Mouse (Mus musculus) hindbrain, embryonic 14.5 days (tissue): ENCODE measurements around the gene Aldh3a1. TPM values are rescaled to one million over a fixed set of nuclear protein-coding genes. Genes with fewer than 3 reads are reported as not detected.

Source experiments
- ATAC-seq: fragments of 200-750 bp; cut with Nextera tagmentation; 2 replicates; pipeline ENCODE4 v1.8.0; 2017; ENCODE audit warnings: moderate number of reproducible peaks, mild to moderate bottlenecking, moderate TSS enrichment, moderate library complexity; ENCODE audit not compliant: low FRiP score
- DNase-seq: peaks from one replicate; pipeline ENCODE4 v3.0.0-alpha.2; 2015; ENCODE audit warnings: low spot score
- H3K27ac ChIP-seq: fragments of 300-500 bp; sonication (generic); 2 replicates; pipeline ENCODE4 v1.5.1; 2014; ENCODE audit warnings: mild to moderate bottlenecking, moderate library complexity
- H3K27me3 ChIP-seq: fragments of 300-500 bp; sonication (generic); 2 replicates; pipeline ENCODE4 v1.6.1; 2014; ENCODE audit warnings: mild to moderate bottlenecking, low read length, mixed read lengths; ENCODE audit not compliant: control insufficient read depth, insufficient read depth
- H3K36me3 ChIP-seq: fragments of 300-500 bp; sonication (generic); replicated peaks from 2 replicates; pipeline ENCODE4 v1.6.1; 2014; ENCODE audit not compliant: control insufficient read depth, insufficient read depth
- H3K4me1 ChIP-seq: fragments of 300-500 bp; sonication (generic); replicated peaks from 2 replicates; pipeline ENCODE4 v1.6.1; 2014; ENCODE audit warnings: antibody characterized with exemption, low read length, mixed read lengths; ENCODE audit not compliant: control insufficient read depth, insufficient read depth
- H3K4me2 ChIP-seq: fragments of 300-500 bp; sonication (generic); replicated peaks from 2 replicates; pipeline ENCODE4 v1.6.1; 2014; ENCODE audit warnings: mild to moderate bottlenecking, moderate library complexity
- H3K4me3 ChIP-seq: fragments of 300-500 bp; sonication (generic); replicated peaks from 2 replicates; pipeline ENCODE4 v1.5.1; 2014; ENCODE audit warnings: mild to moderate bottlenecking, low read length
- H3K9ac ChIP-seq: fragments of 300-500 bp; sonication (generic); 2 replicates; pipeline ENCODE4 v1.6.1; 2014
- H3K9me3 ChIP-seq: fragments of 300-500 bp; sonication (generic); 2 replicates; pipeline ENCODE4 v1.6.1; 2016; ENCODE audit warnings: low read length; ENCODE audit not compliant: control insufficient read depth
- WGBS: fragments of 180-500 bp; shearing (Covaris S2); extraction: QIAGEN DNeasy Blood & Tissue Kit; methylation state at CpG from one replicate; pipeline ENCODE4 v1.1.7; 2014; 5-methylcytosine and 5-hydroxymethylcytosine counted together
- polyA plus RNA-seq: library from polyadenylated mRNA; unstranded; fragments of >200 nt; fragmentation: Nextera tagmentation; extraction: Ambion mirVana; gene quantifications from 2 replicates; pipeline ENCODE4 v1.2.1, GENCODE M21; 2014

Gene Aldh3a1
- polyA plus RNA-seq, 1 experiment from 2014 or later = not detected

DNA sequence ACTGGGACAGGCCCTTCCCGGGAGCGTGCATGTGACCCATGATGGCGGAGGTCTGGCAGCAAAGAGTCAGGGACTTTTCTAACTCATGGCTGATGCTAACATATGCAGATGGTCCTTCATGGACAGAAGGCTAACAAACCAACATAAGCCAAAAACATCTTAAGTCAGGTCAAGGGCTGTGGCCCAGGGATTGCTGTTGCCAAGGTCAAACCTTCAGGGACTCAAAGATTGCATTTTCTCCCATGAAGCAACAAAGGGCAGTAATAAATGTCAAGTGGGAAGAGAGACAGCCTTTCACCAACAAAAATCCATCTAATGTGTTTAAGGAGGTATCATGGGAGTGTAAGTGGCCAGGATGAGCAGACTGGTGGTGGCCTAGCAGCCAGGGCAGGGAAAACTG, 1.2 kb upstream of the Aldh3a1 start:
- Histone ChIP-seq H3K27me3 (no peaks in the 10 kb centered on the region), H3K27ac (no peak overlapping the region), H3K4me3 (no peak overlapping the region), H3K36me3 (no peaks in the 10 kb centered on the region), H3K4me1 (no peaks in the 10 kb centered on the region), H3K9ac (no peak overlapping the region), H3K9me3 (no peaks in the 10 kb centered on the region), H3K4me2 (no peak overlapping the region)
- ATAC-seq = no peak
- WGBS = 98% methylated on average over 3 of the region's 3 CpGs
- no peak for DNase-seq

- 85% methylated on average over 10 of the region's 10 CpGs for WGBS
- no peaks in the 10 kb centered on the region for H3K9me3 ChIP-seq
- DNase-seq (no peak), ATAC-seq (no peak)
- H3K4me2 ChIP-seq = no peak overlapping the region
- H3K9ac ChIP-seq = no peak overlapping the region
- H3K27me3 ChIP-seq = no peaks in the 10 kb centered on the region
- H3K4me1 ChIP-seq = no peaks in the 10 kb centered on the region
- H3K36me3 ChIP-seq = no peaks in the 10 kb centered on the region
- no peak overlapping the region for H3K27ac ChIP-seq
- H3K4me3 ChIP-seq = no peak overlapping the region
Observed at GRCm38 (mm10) chr11:61208316-61208715, 979 bp downstream of the Aldh3a1 start.

- no peak overlapping the region for H3K4me2 ChIP-seq
- no peaks in the 10 kb centered on the region for H3K4me1 ChIP-seq
- H3K4me3 ChIP-seq = no peak overlapping the region
- no peaks in the 10 kb centered on the region for H3K36me3 ChIP-seq
- no peak overlapping the region for H3K27ac ChIP-seq
- WGBS = 41% methylated on average over 20 of the region's 20 CpGs
- no peak for DNase-seq
- no peaks in the 10 kb centered on the region for H3K27me3 ChIP-seq
- H3K9ac ChIP-seq = no peak overlapping the region
- no peak for ATAC-seq
- H3K9me3 ChIP-seq = no peaks in the 10 kb centered on the region
Observed at GRCm38 (mm10) chr11:61212102-61212501, 4.8 kb downstream of the Aldh3a1 start.

DNA sequence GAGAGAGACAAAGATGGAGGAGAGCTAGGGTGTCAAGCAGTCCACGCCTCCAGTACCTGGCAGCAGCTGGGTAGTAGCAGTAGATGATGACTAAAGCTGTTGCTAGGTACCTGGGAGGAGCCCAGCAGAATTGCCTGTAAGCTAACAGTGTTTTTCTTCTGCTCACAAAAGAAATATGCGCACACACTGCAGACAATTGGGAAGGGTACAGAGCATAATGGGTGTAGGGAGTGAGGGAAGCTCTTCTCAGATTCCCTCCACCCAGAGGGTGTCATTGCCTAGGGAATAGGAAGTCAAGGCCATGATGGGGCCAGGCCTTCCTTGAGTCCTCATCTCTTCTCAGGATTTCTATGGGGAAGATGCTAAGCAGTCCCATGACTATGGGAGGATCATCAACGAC, 8.6 kb downstream of the Aldh3a1 start:
- Histone ChIP-seq H3K9me3 (no peaks in the 10 kb centered on the region), H3K4me2 (no peak overlapping the region), H3K27ac (no peak overlapping the region), H3K4me1 (no peaks in the 10 kb centered on the region), H3K36me3 (no peaks in the 10 kb centered on the region), H3K9ac (no peak overlapping the region), H3K4me3 (no peak overlapping the region), H3K27me3 (no peaks in the 10 kb centered on the region)
- no peak for DNase-seq
- no peak for ATAC-seq
- WGBS = 86% methylated on average over 3 of the region's 3 CpGs

- H3K9me3 ChIP-seq = no peaks in the 10 kb centered on the region
- no peaks in the 10 kb centered on the region for H3K27me3 ChIP-seq
- WGBS = 74% methylated on average over 9 of the region's 9 CpGs
- no peak for ATAC-seq
- H3K4me2 ChIP-seq = no peak overlapping the region
- no peak overlapping the region for H3K9ac ChIP-seq
- DNase-seq = no peak
- H3K27ac ChIP-seq = no peak overlapping the region
- no peak overlapping the region for H3K4me3 ChIP-seq
- H3K36me3 ChIP-seq = no peaks in the 10 kb centered on the region
- no peaks in the 10 kb centered on the region for H3K4me1 ChIP-seq
Observed at GRCm38 (mm10) chr11:61220156-61220881, 13.0 kb downstream of the Aldh3a1 start.

GRCm38 (mm10) chr11:61222007-61222406, 14.7 kb downstream of the Aldh3a1 start:
- WGBS = 72% methylated on average over 1 of the region's 1 CpGs
- no peaks in the 10 kb centered on the region for H3K36me3 ChIP-seq
- no peaks in the 10 kb centered on the region for H3K4me1 ChIP-seq
- H3K4me2 ChIP-seq = no peak overlapping the region
- H3K27ac ChIP-seq = no peak overlapping the region
- ATAC-seq = no peak
- no peak for DNase-seq
- H3K27me3 ChIP-seq = no peaks in the 10 kb centered on the region
- no peak overlapping the region for H3K9ac ChIP-seq
- no peak overlapping the region for H3K4me3 ChIP-seq
- H3K9me3 ChIP-seq = no peaks in the 10 kb centered on the region

DNA sequence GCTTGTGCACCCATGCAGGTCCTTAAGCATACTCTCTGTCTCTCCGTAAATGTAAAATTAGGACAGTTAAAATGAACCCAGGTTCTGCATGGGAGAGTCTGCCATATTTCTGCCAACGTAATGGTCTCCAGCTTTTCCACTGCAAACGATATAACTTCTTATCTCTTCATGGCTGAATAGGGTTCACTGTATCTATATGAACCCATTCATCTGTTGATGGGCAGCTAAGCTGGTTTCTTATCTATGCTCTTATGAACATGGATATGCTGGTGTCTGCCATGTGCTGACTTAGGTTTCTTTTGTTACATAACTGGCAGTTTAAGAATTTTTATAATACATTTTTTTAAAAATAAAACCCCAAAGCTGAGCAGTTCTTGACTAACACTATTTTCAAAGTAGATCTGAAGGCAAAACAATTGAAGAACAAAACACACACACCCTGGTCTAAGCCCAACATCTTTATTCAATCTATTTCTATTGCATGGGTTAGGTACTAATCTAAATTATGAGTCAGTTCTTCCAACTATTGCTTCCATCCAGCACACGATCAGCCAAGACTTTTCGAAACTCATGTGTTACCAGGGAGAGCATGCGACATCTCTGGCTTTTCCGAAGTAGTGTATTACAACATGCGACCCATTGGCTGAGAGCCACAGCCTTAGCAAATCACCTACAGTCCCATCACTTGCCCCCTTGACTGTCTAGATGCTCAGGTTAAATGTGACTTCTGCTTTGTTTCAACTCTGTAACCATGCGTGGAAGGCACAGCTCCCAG, 15.8 kb downstream of the Aldh3a1 start:
- no peak overlapping the region for H3K27ac ChIP-seq
- no peak overlapping the region for H3K4me2 ChIP-seq
- no peaks in the 10 kb centered on the region for H3K4me1 ChIP-seq
- no peak overlapping the region for H3K9ac ChIP-seq
- no peak overlapping the region for H3K4me3 ChIP-seq
- no peaks in the 10 kb centered on the region for H3K9me3 ChIP-seq
- WGBS = 94% methylated on average over 9 of the region's 9 CpGs
- H3K36me3 ChIP-seq = no peaks in the 10 kb centered on the region
- no peaks in the 10 kb centered on the region for H3K27me3 ChIP-seq
- no peak for DNase-seq
- no peak for ATAC-seq

DNA sequence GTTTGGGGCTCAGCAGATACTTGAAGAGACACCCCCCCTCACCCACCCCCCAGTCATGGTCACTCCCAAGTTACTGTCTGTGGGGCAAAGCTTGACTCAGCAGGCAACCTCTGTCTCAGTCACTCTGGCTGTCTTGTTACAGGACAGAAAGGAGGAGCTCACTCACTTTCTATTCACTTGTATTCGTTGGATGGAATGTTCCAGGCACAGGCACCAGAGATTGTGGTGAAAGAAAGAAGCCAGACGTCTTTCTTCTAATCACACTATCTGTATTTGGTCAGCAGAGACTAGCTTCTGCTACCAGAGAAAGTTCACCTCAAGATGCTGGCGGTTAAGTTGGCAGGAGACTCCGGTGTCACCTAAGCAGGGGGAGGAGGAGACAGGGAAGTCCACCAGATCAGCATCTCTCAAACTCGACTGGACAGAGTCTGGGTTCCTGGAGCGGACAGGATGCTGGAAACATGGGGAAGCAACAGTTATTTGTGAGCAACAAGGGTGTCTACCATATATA, 17.0 kb downstream of the Aldh3a1 start:
- Histone ChIP-seq H3K27me3 (no peaks in the 10 kb centered on the region), H3K27ac (no peak overlapping the region), H3K9ac (no peak overlapping the region), H3K4me1 (no peaks in the 10 kb centered on the region), H3K9me3 (no peaks in the 10 kb centered on the region), H3K4me3 (no peak overlapping the region), H3K36me3 (no peaks in the 10 kb centered on the region), H3K4me2 (no peak overlapping the region)
- DNase-seq (no peak), ATAC-seq (no peak)
- 87% methylated on average over 6 of the region's 6 CpGs for WGBS

DNA sequence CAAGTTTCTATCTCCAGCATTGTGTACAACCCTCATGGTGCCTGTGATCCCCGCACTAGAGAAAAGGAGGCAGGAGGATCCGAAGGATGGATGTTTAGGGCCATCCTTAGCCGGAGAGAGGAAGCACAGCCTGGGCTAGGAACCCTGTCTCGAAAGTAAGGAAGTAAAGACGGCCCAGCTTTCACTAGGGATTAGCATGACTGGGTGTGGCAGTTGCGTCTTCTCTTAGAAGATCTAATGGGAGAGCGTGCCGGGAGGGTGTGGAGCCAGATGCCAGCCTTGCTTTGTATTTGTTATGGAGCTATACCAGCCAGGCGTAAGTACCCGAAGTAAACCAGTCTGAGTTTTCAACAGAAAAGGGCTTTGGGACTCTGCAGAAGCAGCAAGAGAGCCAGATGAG, 17.6 kb downstream of the Aldh3a1 start:
- no peaks in the 10 kb centered on the region for H3K36me3 ChIP-seq
- H3K4me3 ChIP-seq = no peak overlapping the region
- no peak overlapping the region for H3K4me2 ChIP-seq
- ATAC-seq (no peak), DNase-seq (no peak)
- 91% methylated on average over 10 of the region's 10 CpGs for WGBS
- H3K9ac ChIP-seq = no peak overlapping the region
- H3K27ac ChIP-seq = no peak overlapping the region
- no peaks in the 10 kb centered on the region for H3K9me3 ChIP-seq
- H3K4me1 ChIP-seq = no peaks in the 10 kb centered on the region
- H3K27me3 ChIP-seq = no peaks in the 10 kb centered on the region
